16 mouse cellular contexts compared by ENCODE assay signal in genomic region chr10:89486995-89487742, GRCm38 (mm10). TPM values are rescaled to one million over a fixed set of nuclear protein-coding genes. Genes with fewer than 3 reads are reported as not detected.
A peak's percentile ranks its signal among the peaks of the same experiment; 100 is the strongest.
DNase-seq lines count a peak whose midpoint lies in the region; ATAC-seq and TF ChIP-seq lines count a peak whose summit lies in the region.
"Had no signal": no experiment of that assay in that cellular context is flagged by ENCODE, and none has a peak within 500 bp of the region (broad histone marks: within the 10 kb centered on the region; RNA-seq: fewer than 3 reads in every experiment).

No protein-coding gene starts in this region.

- no peak overlapping the region for H3K4me2 ChIP-seq in midbrain, embryonic 12.5 days (replicated peaks)
- H3K4me2 ChIP-seq in midbrain, postnatal 0 days (ENCODE audit: low read depth, low read length, poor library complexity, severe bottlenecking) = no peak overlapping the region

- DNase-seq in adrenal gland, adult (ENCODE audit: inconsistent age in 2 of 2, low spot score in 1 of 2) = peak; percentile 39 to 85
- no peak for DNase-seq in adrenal gland, postnatal 4 days (ENCODE audit: low spot score in 2 of 2)
- no peak for DNase-seq in midbrain, postnatal 0 days (ENCODE audit: low spot score)
- peak; percentile 20 for DNase-seq in induced T-regulatory cell, adult 2 months (ENCODE audit: low read depth)
- no peak for DNase-seq in cerebellum, postnatal 10 days
- DNase-seq in right cerebral cortex, postnatal 36 days (ENCODE audit: low spot score in 2 of 2) = no peak
- no peak for DNase-seq in heart, postnatal 10 days
- DNase-seq: cerebellum, adult 11 months; layer of hippocampus, postnatal 36 days; spleen, adult 18-20 months had no signal

- TF ChIP-seq CTCF in midbrain, postnatal 0 days (IDR thresholded peaks at IDR 0.05) = no peak

- peak; percentile 61 for ATAC-seq in midbrain, embryonic 12.5 days (ENCODE audit: low FRiP score, low read depth)
- no peak for ATAC-seq in midbrain, postnatal 0 days (ENCODE audit: low FRiP score)

- H3K4me3 ChIP-seq in midbrain, embryonic 12.5 days = no peak overlapping the region
- H3K4me3 ChIP-seq in midbrain, postnatal 0 days (ENCODE audit: low read depth, low read length) = no peak overlapping the region

- H3K4me1 ChIP-seq in midbrain, embryonic 12.5 days = peaks cover 13% of the 10 kb centered on the region; the same call in 1 of the 2 replicates
- no peaks in the 10 kb centered on the region for H3K4me1 ChIP-seq in midbrain, postnatal 0 days (ENCODE audit: insufficient read depth, low read length)

- peaks cover 3% of the 10 kb centered on the region; the same call in 1 of the 2 replicates for H3K27me3 ChIP-seq in midbrain, embryonic 12.5 days
- H3K27me3 ChIP-seq in midbrain, postnatal 0 days (ENCODE audit: insufficient read depth, low read length) = no peaks in the 10 kb centered on the region

- no peaks in the 10 kb centered on the region for H3K36me3 ChIP-seq in midbrain, embryonic 12.5 days
- H3K36me3 ChIP-seq in midbrain, postnatal 0 days (ENCODE audit: insufficient read depth, low read length) = no peaks in the 10 kb centered on the region
- H3K36me3 ChIP-seq: G1E had no signal

- intact Hi-C loops in heart, postnatal 10 days (cut with DNase I) = no loop called here

- H3K9me3 ChIP-seq in midbrain, embryonic 12.5 days = no peaks in the 10 kb centered on the region
- no peaks in the 10 kb centered on the region for H3K9me3 ChIP-seq in midbrain, postnatal 0 days (ENCODE audit: low read length)
- H3K9me3 ChIP-seq: G1E had no signal

- H3K27ac ChIP-seq in midbrain, embryonic 12.5 days (replicated peaks) = peak overlapping the region; percentile 21; the same call in 1 of the 2 replicates
- H3K27ac ChIP-seq in midbrain, postnatal 0 days (ENCODE audit: low read depth, low read length) = no peak overlapping the region
- H3K27ac ChIP-seq: kidney, postnatal 0 days had no signal

- H3K9ac ChIP-seq in midbrain, embryonic 12.5 days (replicated peaks) = no peak overlapping the region
- no peak overlapping the region for H3K9ac ChIP-seq in midbrain, postnatal 0 days (replicated peaks; ENCODE audit: low read length, poor library complexity, severe bottlenecking)

- WGBS in midbrain, embryonic 12.5 days = 22% methylated on average over 4 of the region's 4 CpGs
- WGBS in midbrain, postnatal 0 days = 22% methylated on average over 4 of the region's 4 CpGs

RNA-seq across cellular contexts. Expression of gene Gas2l3, which starts 43.4 kb away (rescaled TPM):
- 10 to 100 TPM; 14.9 to 15.8 TPM for total RNA-seq in adrenal gland, postnatal 4 days (2021)
- polyA plus RNA-seq in midbrain, embryonic 12.5 days (2016; fragmentation: Nextera tagmentation; extraction: Ambion mirVana) = 10.9 and 13.0 TPM in 2 replicates
- 3.7 and 7.0 TPM in 2 replicates for total RNA-seq in midbrain, postnatal 0 days (2014; rRNA removed)
- polyA plus RNA-seq in midbrain, postnatal 0 days (2015; fragmentation: Nextera tagmentation; extraction: Ambion mirVana) = 1.6 and 1.7 TPM in 2 replicates
- 10 to 100 TPM; 12.9 to 14.6 TPM for total RNA-seq in heart, postnatal 10 days (2021)
- polyA plus RNA-seq: G1E had no signal

RNA-seq across cellular contexts. Expression of gene Nr1h4, which starts 46.2 kb away (rescaled TPM):
- 10 to 100 TPM; 21.0 to 27.0 TPM for total RNA-seq in adrenal gland, postnatal 4 days (2021)
- polyA plus RNA-seq in midbrain, embryonic 12.5 days (2016; fragmentation: Nextera tagmentation; extraction: Ambion mirVana) = not detected in 2 replicates
- not detected in 2 replicates for total RNA-seq in midbrain, postnatal 0 days (2014; rRNA removed)
- polyA plus RNA-seq in midbrain, postnatal 0 days (2015; fragmentation: Nextera tagmentation; extraction: Ambion mirVana) = not detected in 2 replicates
- 1 to 10 TPM in 1 of 2 experiments, under 1 TPM in 1; 0.72 to 1.1 TPM for total RNA-seq in heart, postnatal 10 days (2021)
- total RNA-seq: G1E; hematopoietic stem cell, adult 5-6 weeks had no signal
- polyA plus RNA-seq: G1E; limb, embryonic 11.5 days; neural tube, embryonic 11.5 days had no signal

Comparison
In these comparisons a context has a peak if more than half of its experiments do, and no peak if none do; other contexts are left out.
1. DNase-seq: peak in adrenal gland, adult (2 of 2) and induced T-regulatory cell, adult 2 months (single experiment); none in adrenal gland, postnatal 4 days (0 of 2), midbrain, postnatal 0 days (single experiment), cerebellum, postnatal 10 days (0 of 2), right cerebral cortex, postnatal 36 days (0 of 2) and heart, postnatal 10 days (0 of 2).
2. RNA of gene Nr1h4, which starts 46.2 kb away (total RNA-seq): 21.0 to 27.0 TPM in adrenal gland, postnatal 4 days; 0.72 to 1.1 TPM in heart, postnatal 10 days and not detected in midbrain, postnatal 0 days; every median in the first group is over 10 times any median in the second.